Mouse (Mus musculus) forebrain, embryonic 16.5 days (tissue): ENCODE data around the gene Klf7. TPM values are rescaled to one million over a fixed set of nuclear protein-coding genes. Genes with fewer than 3 reads are reported as not detected.

Experiments used
- ATAC-seq: fragments of 200-750 bp; cut with Nextera tagmentation; 2 replicates; pipeline ENCODE4 v1.8.0; 2017; ENCODE audit warnings: mild to moderate bottlenecking, moderate library complexity
- H3K27ac ChIP-seq: fragments of 300-500 bp; sonication (generic); 2 replicates; pipeline ENCODE4 v1.5.1; 2014; ENCODE audit warnings: low read length, control low read depth
- H3K27me3 ChIP-seq: fragments of 300-500 bp; sonication (generic); replicated peaks from 2 replicates; pipeline ENCODE4 v1.6.1; 2014; ENCODE audit warnings: low read length; ENCODE audit not compliant: control insufficient read depth, insufficient read depth
- H3K36me3 ChIP-seq: fragments of 300-500 bp; sonication (generic); 2 replicates; pipeline ENCODE4 v1.6.1; 2014; ENCODE audit not compliant: control insufficient read depth, insufficient read depth
- H3K4me1 ChIP-seq: fragments of 300-500 bp; sonication (generic); replicated peaks from 2 replicates; pipeline ENCODE4 v1.6.1; 2014; ENCODE audit warnings: low read length; ENCODE audit not compliant: control insufficient read depth, insufficient read depth
- H3K4me2 ChIP-seq: fragments of 300-500 bp; sonication (generic); 2 replicates; pipeline ENCODE4 v1.6.1; 2014; ENCODE audit warnings: mild to moderate bottlenecking, low read length, control low read depth
- H3K4me3 ChIP-seq: fragments of 300-500 bp; sonication (generic); replicated peaks from 2 replicates; pipeline ENCODE4 v1.5.1; 2014; ENCODE audit warnings: mild to moderate bottlenecking, low read length, control low read depth
- H3K9ac ChIP-seq: fragments of 300-500 bp; sonication (generic); replicated peaks from 2 replicates; pipeline ENCODE4 v1.6.1; 2014; ENCODE audit warnings: low read depth, low read length, control low read depth
- H3K9me3 ChIP-seq: fragments of 300-500 bp; sonication (generic); 2 replicates; pipeline ENCODE4 v1.6.1; 2016; ENCODE audit warnings: low read length; ENCODE audit not compliant: control insufficient read depth
- WGBS: fragments of 180-500 bp; shearing (Covaris S2); extraction: QIAGEN DNeasy Blood & Tissue Kit; methylation state at CpG from one replicate; pipeline ENCODE4 v1.1.7; 2014; 5-methylcytosine and 5-hydroxymethylcytosine counted together
- polyA plus RNA-seq: library from polyadenylated mRNA; unstranded; fragments of >200 nt; fragmentation: Nextera tagmentation; extraction: Ambion mirVana; gene quantifications from 2 replicates; pipeline ENCODE4 v1.2.1, GENCODE M21; 2015

Gene Klf7
- polyA plus RNA-seq, 1 experiment from 2014 or later, result 131 TPM

DNA sequence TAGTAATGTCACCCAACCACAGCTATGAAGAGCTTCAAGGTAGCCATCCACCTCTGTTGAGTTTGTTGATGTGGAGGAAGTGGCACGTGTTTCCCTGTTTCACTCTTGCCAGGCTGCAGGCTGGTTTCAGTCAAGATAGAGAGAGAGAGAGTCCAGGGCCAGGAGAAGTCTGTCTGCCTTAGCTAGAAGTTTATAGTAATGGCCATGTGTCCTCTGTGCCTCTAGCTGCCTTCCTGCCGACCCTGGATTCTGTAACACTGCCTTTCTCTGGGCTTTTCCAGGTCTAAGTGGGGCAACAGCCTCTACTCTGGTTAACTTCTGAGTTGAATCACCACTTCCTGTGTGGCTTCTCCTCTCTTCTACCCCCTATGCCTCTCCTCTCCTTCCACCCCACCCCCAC is 121.5 kb downstream of the Klf7 start:
- H3K27me3 ChIP-seq, result no peaks in the 10 kb centered on the region
- no peaks in the 10 kb centered on the region for H3K9me3 ChIP-seq
- no peak for ATAC-seq
- H3K27ac ChIP-seq, result no peak overlapping the region
- peaks cover 3% of the 10 kb centered on the region; the same call in 1 of the 2 replicates for H3K4me1 ChIP-seq
- no peak overlapping the region for H3K9ac ChIP-seq
- H3K4me3 ChIP-seq, result no peak overlapping the region
- H3K36me3 ChIP-seq, result no peaks in the 10 kb centered on the region
- WGBS, result 88% methylated on average over 2 of the region's 2 CpGs
- no peak overlapping the region for H3K4me2 ChIP-seq

DNA sequence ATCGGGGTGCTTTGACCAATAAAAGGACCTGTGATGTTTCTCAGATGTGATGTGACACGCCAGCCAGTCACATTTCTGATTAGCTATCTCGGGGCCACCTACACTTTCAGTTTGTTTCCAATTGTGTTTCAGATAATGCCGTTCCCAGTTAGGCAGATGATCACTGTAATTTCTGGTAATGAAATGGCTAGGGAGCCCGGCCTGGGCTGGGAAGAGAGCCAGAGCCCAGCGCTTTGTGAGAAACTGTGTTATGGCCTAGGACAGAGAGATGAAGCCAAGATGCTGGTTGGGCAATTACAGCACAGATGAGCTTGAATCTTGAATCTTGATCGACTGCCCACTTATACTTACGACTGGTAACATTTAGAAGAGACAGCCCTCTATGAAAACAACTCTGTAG is 122.6 kb downstream of the Klf7 start:
- H3K4me3 ChIP-seq, result no peak overlapping the region
- peak; percentile 49; the same call in 1 of the 2 replicates for ATAC-seq
- H3K27ac ChIP-seq, result 0 out of 2 replicates have a peak overlapping the region, but pooled peaks have one; percentile 1

GRCm38 (mm10) chr1:63998901-63999300 is 123.2 kb downstream of the Klf7 start:
- H3K4me1 ChIP-seq, result peaks cover 15% of the 10 kb centered on the region
- no peak overlapping the region for H3K27ac ChIP-seq
- H3K4me2 ChIP-seq, result no peak overlapping the region
- no peaks in the 10 kb centered on the region for H3K27me3 ChIP-seq
- no peaks in the 10 kb centered on the region for H3K36me3 ChIP-seq
- H3K9ac ChIP-seq, result no peak overlapping the region
- WGBS, result 82% methylated on average over 4 of the region's 4 CpGs
- no peaks in the 10 kb centered on the region for H3K9me3 ChIP-seq
- no peak overlapping the region for H3K4me3 ChIP-seq
- no peak for ATAC-seq

More for the DNA sequence above, 122.6 kb downstream of the Klf7 start:
- 50% methylated on average over 8 of the region's 8 CpGs for WGBS
- Histone ChIP-seq H3K9ac (no peak overlapping the region), H3K9me3 (no peaks in the 10 kb centered on the region), H3K4me2 (no peak overlapping the region), H3K36me3 (no peaks in the 10 kb centered on the region), H3K27me3 (no peaks in the 10 kb centered on the region), H3K4me1 (peaks cover 9% of the 10 kb centered on the region)

GRCm38 (mm10) chr1:63998139-63998538 is 123.9 kb downstream of the Klf7 start:
- no peaks in the 10 kb centered on the region for H3K27me3 ChIP-seq
- H3K36me3 ChIP-seq, result no peaks in the 10 kb centered on the region
- no peak overlapping the region for H3K9ac ChIP-seq
- WGBS, result 82% methylated on average over 2 of the region's 2 CpGs
- no peak overlapping the region for H3K27ac ChIP-seq
- H3K4me2 ChIP-seq, result no peak overlapping the region
- ATAC-seq, result no peak
- no peak overlapping the region for H3K4me3 ChIP-seq
- H3K4me1 ChIP-seq, result peaks cover 16% of the 10 kb centered on the region
- H3K9me3 ChIP-seq, result no peaks in the 10 kb centered on the region

- 23% methylated on average over 4 of the region's 4 CpGs for WGBS
- Histone ChIP-seq H3K9ac (no peak overlapping the region), H3K36me3 (no peaks in the 10 kb centered on the region), H3K4me3 (no peak overlapping the region), H3K27ac (0 out of 2 replicates have a peak overlapping the region, but pooled peaks have one; percentile 20), H3K4me2 (no peak overlapping the region), H3K9me3 (no peaks in the 10 kb centered on the region), H3K27me3 (no peaks in the 10 kb centered on the region), H3K4me1 (peaks cover 16% of the 10 kb centered on the region)
- no peak for ATAC-seq
Measured at GRCm38 (mm10) chr1:63995828-63996227, 126.3 kb downstream of the Klf7 start.

DNA sequence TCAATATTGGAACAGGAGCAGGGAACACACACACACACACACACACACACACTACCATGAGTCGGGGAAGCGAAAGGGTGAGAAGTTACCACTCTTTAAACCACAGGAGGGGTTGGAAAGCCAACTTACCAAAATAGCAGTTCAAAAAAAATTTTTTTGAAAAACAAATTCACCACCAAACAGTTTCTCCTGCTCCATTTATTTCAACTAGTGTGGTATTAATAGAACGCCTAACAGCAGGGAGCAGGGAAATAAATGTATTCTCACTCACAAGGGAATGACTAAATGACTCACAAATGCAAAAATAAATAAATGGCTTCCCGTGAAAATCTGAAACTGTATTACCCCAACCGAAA is 127.0 kb downstream of the Klf7 start:
- Histone ChIP-seq H3K4me1 (peaks cover 16% of the 10 kb centered on the region), H3K27me3 (no peaks in the 10 kb centered on the region), H3K9me3 (no peaks in the 10 kb centered on the region), H3K4me3 (no peak overlapping the region), H3K27ac (peak overlapping the region; percentile 68), H3K9ac (no peak overlapping the region), H3K4me2 (no peak overlapping the region), H3K36me3 (no peaks in the 10 kb centered on the region)
- WGBS, result 37% methylated on average over 5 of the region's 5 CpGs
- ATAC-seq, result peak; percentile 34

DNA sequence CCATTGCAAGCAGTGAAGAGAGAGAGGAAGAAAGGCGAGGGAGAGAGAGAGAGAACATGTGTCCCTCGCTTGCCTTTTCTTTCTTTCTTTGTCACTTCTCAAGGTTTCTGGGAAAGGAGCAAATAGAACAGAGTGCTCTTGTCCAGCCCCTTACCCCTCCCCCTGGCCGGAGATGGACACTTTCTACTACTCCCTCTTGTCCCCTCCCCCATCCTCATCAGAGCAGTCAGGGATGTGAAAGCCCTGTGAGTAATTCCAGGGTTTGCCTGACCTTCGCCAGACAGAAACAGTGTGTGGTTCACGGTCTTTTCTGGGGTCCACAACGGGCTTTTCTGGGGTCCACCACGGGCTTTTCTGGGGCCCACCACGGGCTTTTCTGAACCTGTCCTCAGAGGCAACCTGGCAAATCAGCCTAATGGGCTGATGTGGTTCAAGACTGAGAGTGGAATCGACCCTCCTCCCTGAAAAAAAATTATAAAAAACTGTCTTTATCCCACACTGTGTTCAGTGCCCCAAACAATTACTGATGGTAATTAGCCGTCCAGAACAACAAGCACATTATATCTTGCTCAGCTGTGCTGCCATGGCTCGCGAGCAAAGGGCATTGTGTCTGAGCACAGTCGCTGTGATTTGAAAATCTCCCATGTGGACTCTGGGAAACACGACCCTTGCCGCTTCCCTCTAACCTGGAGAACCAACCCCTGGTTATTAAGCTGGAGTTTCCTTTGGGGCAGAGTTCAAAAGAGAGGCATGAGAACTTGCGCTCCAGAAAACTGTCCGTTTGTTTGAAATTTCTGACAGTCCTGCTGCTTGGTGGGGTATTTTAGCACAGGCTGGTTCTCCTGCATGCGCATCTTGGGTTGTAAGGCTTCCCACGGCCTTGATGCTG is 127.6 kb downstream of the Klf7 start:
- Histone ChIP-seq H3K27me3 (no peaks in the 10 kb centered on the region), H3K27ac (peak overlapping the region; percentile 68), H3K36me3 (no peaks in the 10 kb centered on the region), H3K4me1 (peaks cover 16% of the 10 kb centered on the region), H3K9me3 (no peaks in the 10 kb centered on the region), H3K9ac (no peak overlapping the region), H3K4me2 (peak overlapping the region; percentile 27), H3K4me3 (no peak overlapping the region)
- 3% methylated on average over 19 of the region's 19 CpGs for WGBS
- peak; percentile 79 for ATAC-seq

DNA sequence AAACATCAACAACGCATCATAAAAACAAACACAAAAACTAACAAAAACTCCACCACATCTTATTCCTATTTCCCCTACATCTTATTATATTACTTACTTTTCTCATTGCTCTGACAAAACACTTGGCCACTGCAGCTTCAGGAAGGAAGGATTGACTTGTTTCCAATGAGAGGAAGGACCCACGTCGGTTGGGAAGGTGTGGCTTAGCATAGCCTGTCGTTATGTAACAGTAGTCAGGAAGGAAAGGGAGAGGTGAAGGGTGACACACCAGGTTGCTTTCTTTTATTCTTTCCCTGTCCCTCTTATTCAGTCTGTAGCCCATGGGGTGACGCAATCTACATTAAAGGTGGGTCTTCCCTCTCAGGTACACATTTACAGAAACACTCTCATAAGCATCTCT is 129.6 kb downstream of the Klf7 start:
- 79% methylated on average over 5 of the region's 5 CpGs for WGBS
- ATAC-seq, result no peak

DNA sequence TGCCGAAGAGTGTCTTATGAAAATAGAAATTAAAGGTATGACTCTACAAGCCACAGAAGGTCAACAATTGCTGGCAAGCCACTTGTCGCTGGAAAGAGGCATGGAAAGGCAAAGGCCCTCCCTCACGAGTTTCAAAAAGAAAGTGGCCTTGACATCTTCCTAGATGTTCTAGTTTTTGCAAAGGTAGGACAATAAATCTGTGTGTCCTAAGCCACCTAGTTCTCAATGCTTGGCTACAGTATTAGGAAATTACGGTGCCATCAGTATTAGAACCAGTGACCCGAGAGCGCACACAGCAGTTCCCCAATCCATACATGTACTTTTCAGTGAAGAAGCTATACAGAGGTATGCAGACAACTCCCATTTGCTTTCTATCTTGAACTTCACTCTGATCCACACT is 131.7 kb downstream of the Klf7 start:
- no peak for ATAC-seq
- no peaks in the 10 kb centered on the region for H3K36me3 ChIP-seq
- 94% methylated on average over 6 of the region's 6 CpGs for WGBS
- no peak overlapping the region for H3K9ac ChIP-seq
- H3K9me3 ChIP-seq, result no peaks in the 10 kb centered on the region
- no peak overlapping the region for H3K4me2 ChIP-seq
- no peaks in the 10 kb centered on the region for H3K27me3 ChIP-seq
- H3K4me3 ChIP-seq, result no peak overlapping the region
- H3K4me1 ChIP-seq, result peaks cover 19% of the 10 kb centered on the region
- H3K27ac ChIP-seq, result no peak overlapping the region

More for the DNA sequence above, 129.6 kb downstream of the Klf7 start:
- Histone ChIP-seq H3K4me1 (peaks cover 18% of the 10 kb centered on the region), H3K27me3 (no peaks in the 10 kb centered on the region), H3K9me3 (no peaks in the 10 kb centered on the region), H3K9ac (no peak overlapping the region), H3K4me2 (no peak overlapping the region), H3K27ac (no peak overlapping the region), H3K36me3 (no peaks in the 10 kb centered on the region), H3K4me3 (no peak overlapping the region)
